Mouse (Mus musculus) CH12.LX (cell line): ENCODE data around the gene AW822073. TPM values are rescaled to one million over a fixed set of nuclear protein-coding genes. Genes with fewer than 3 reads are reported as not detected.

Experiments
- DNase-seq: peaks from one replicate; pipeline ENCODE4 v3.0.0-alpha.2; 2013; ENCODE audit errors: extremely low read depth
- H3K27ac ChIP-seq: 2 replicates; pipeline ENCODE4 v1.5.1; 2012; ENCODE audit warnings: low read depth, mild to moderate bottlenecking, control low read depth, moderate library complexity; ENCODE audit not compliant: insufficient read depth
- H3K27me3 ChIP-seq: replicated peaks from 2 replicates; pipeline ENCODE3; 2012; ENCODE audit warnings: inconsistent platforms
- H3K36me3 ChIP-seq, 2 experiments: replicated peaks in 1 of 2; 2 replicates each; pipeline versions ENCODE3 to v1.6.1; 2012; ENCODE audit warnings: inconsistent platforms in 1 of 2, low read length in 1 of 2, mild to moderate bottlenecking in 1 of 2, mixed read lengths in 1 of 2, moderate library complexity in 1 of 2; ENCODE audit not compliant: control insufficient read depth in 1 of 2, insufficient read depth in 1 of 2
- H3K4me1 ChIP-seq, 2 experiments: 2 replicates each; pipeline ENCODE4 v1.6.1; 2012; ENCODE audit warnings: inconsistent platforms in 1 of 2, moderate library complexity in 1 of 2; ENCODE audit not compliant: insufficient read depth in 2 of 2, control insufficient read depth in 1 of 2
- H3K4me2 ChIP-seq: 2 replicates; pipeline ENCODE4 v1.6.1; 2012; ENCODE audit warnings: low read depth, mild to moderate bottlenecking, control low read depth; ENCODE audit not compliant: poor library complexity, insufficient read depth, severe bottlenecking
- H3K4me3 ChIP-seq, 3 experiments: fragments of 150-350 bp in 1 of 3; sonication (generic) in 1 of 3; replicated peaks in 1 of 3; 2 replicates each; pipeline versions ENCODE3 to v1.5.1; 2011 to 2012; ENCODE audit warnings: low read depth in 2 of 3, low read length in 2 of 3, mild to moderate bottlenecking in 2 of 3, moderate library complexity in 2 of 3, control low read depth in 1 of 3, improper control_type of control experiment in 1 of 3, inconsistent platforms in 1 of 3, mixed read lengths in 1 of 3; ENCODE audit not compliant: poor library complexity in 1 of 3
- H3K79me2 ChIP-seq: replicated peaks from 2 replicates; pipeline ENCODE4 v1.6.1; 2012; ENCODE audit warnings: mild to moderate bottlenecking, moderate library complexity; ENCODE audit not compliant: control insufficient read depth, poor library complexity, insufficient read depth, severe bottlenecking; ENCODE audit errors: extremely low read depth
- H3K9ac ChIP-seq: 2 replicates; pipeline ENCODE4 v1.6.1; 2012; ENCODE audit warnings: low read depth, mild to moderate bottlenecking, control low read depth, moderate library complexity; ENCODE audit not compliant: insufficient read depth
- H3K9me3 ChIP-seq: replicated peaks from 2 replicates; pipeline ENCODE3; 2012; ENCODE audit warnings: low read length, inconsistent platforms, mixed read lengths
- E2F4 ChIP-seq: IDR thresholded peaks from 2 replicates; pipeline ENCODE4 v1.6.1; 2011; ENCODE audit warnings: low read depth, low read length, improper control_type of control experiment; ENCODE audit not compliant: insufficient replicate concordance
- EP300 ChIP-seq: IDR thresholded peaks from 2 replicates; pipeline ENCODE4 v1.6.1; 2011; ENCODE audit warnings: low read length, improper control_type of control experiment
- GABPA ChIP-seq: IDR thresholded peaks from 2 replicates; pipeline ENCODE4 v1.6.1; 2012; ENCODE audit warnings: low read depth, low read length, improper control_type of control experiment, inconsistent platforms; ENCODE audit not compliant: insufficient replicate concordance
- HCFC1 ChIP-seq: IDR thresholded peaks from 2 replicates; pipeline ENCODE4 v1.6.1; 2012; ENCODE audit warnings: low read depth, mild to moderate bottlenecking, inconsistent platforms, low read length, improper control_type of control experiment
- JUND ChIP-seq: conservative IDR thresholded peaks from 2 replicates; pipeline ENCODE4 v1.6.1; 2011; ENCODE audit warnings: low read depth, low read length, improper control_type of control experiment
- KAT2A ChIP-seq: IDR thresholded peaks from 2 replicates; pipeline ENCODE4 v1.6.1; 2012; ENCODE audit warnings: low read length, improper control_type of control experiment, inconsistent platforms; ENCODE audit not compliant: insufficient replicate concordance
- MAFK ChIP-seq: IDR thresholded peaks from 2 replicates; pipeline ENCODE4 v1.6.1; 2011; ENCODE audit warnings: low read length, improper control_type of control experiment; ENCODE audit not compliant: insufficient replicate concordance
- NELFE ChIP-seq: IDR thresholded peaks from 2 replicates; pipeline ENCODE4 v1.6.1; 2011; ENCODE audit warnings: low read depth, low read length, improper control_type of control experiment
- POLR2AphosphoS2 ChIP-seq: IDR thresholded peaks from 2 replicates; pipeline ENCODE4 v1.6.1; 2011; ENCODE audit warnings: low read depth, low read length, improper control_type of control experiment
- RAD21 ChIP-seq: IDR thresholded peaks from 2 replicates; pipeline ENCODE4 v1.6.1; 2011; ENCODE audit warnings: low read depth, mild to moderate bottlenecking, low read length, improper control_type of control experiment, moderate library complexity
- RCOR1 ChIP-seq: conservative IDR thresholded peaks from 2 replicates; pipeline ENCODE4 v1.6.1; 2012; ENCODE audit warnings: low read depth, mild to moderate bottlenecking, inconsistent platforms, low read length, improper control_type of control experiment
- TBP ChIP-seq: conservative IDR thresholded peaks from 2 replicates; pipeline ENCODE4 v1.6.1; 2011; ENCODE audit warnings: low read depth, low read length, improper control_type of control experiment
- USF2 ChIP-seq: conservative IDR thresholded peaks from 2 replicates; pipeline ENCODE4 v1.6.1; 2011; ENCODE audit warnings: low read depth, low read length, improper control_type of control experiment
- ZKSCAN1 ChIP-seq: IDR thresholded peaks from 2 replicates; pipeline ENCODE4 v1.6.1; 2012; ENCODE audit warnings: low read depth, inconsistent platforms, low read length, improper control_type of control experiment, borderline replicate concordance
- dilution Hi-C: fragments of 300-500 bp; cut with MboI; formaldehyde crosslinking; loops from 2 replicates; pipeline ENCODE4 v1.14.3; 2020; ENCODE audit warnings: low sequenced_read_pairs; ENCODE audit not compliant: extremely low pct_unique_long_range_greater_than_20kb, extremely low pct_ligation_motif_present
- in situ Hi-C: fragments of 300-500 bp; cut with MboI; formaldehyde crosslinking; loops from 3 replicates; pipeline ENCODE4 v1.14.3; 2019; ENCODE audit warnings: low sequenced_read_pairs, low pct_ligation_motif_present, low pct_unique_long_range_greater_than_20kb, mixed read lengths
- polyA plus RNA-seq: library from polyadenylated mRNA; unstranded; fragments of >175 nt; gene quantifications from 2 replicates; pipeline ENCODE4 v1.2.1, GENCODE M21; 2012; ENCODE audit warnings: low read depth; ENCODE audit not compliant: insufficient read length
- total RNA-seq, 2 experiments: library from RNA; depleted of rRNA; stranded (reverse); fragments of 300-350 nt in 1 of 2; fragments of >200 nt in 1 of 2; gene quantifications; 2 replicates each; pipeline ENCODE4 v1.2.3; 2012 to 2014

The AW822073 gene
- total and polyA plus RNA-seq, 3 experiments, result not detected

DNA sequence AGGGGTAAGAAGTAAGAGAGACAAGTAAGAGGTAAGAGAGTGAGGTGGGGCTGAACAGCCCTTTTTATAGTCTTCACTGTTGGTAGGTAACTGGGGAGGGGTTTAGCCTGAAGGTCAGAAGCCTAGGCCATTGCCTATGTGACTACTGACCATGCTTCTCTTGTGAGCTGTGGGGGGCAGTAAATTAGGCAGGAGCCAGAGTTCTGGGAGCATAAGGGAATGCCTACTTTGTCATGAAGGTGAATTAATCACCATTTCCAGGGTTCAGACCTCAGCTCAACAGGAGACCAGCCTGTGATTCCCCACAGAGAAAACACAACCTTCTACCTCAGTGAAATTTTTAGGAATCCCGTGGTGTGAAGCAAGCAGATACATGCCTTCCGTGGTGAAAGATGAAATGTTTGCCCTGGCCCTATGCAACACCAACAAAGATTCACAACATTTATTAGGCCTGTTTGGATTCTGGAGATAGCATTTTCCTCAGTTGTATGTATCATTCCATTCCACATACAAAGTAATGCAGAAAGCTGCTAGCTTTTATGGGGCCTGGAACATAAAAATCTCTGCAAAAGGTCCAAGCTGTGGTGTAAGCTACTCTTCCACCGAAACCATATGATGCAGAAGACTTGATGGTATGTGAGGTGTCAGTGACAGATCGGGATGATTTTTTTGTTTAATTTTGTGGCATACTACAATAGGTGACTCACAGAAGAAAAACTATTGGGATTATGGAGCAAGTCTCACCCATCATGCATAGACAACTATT lies 17.9 kb downstream of the AW822073 start:
- Histone ChIP-seq H3K27me3 (peaks cover 53% of the 10 kb centered on the region), H3K27ac (no peak overlapping the region), H3K36me3 (no peaks in the 10 kb centered on the region), H3K79me2 (no peaks in the 10 kb centered on the region), H3K9me3 (peaks cover 9% of the 10 kb centered on the region), H3K4me2 (no peak overlapping the region), H3K9ac (no peak overlapping the region), H3K4me1 (no peaks in the 10 kb centered on the region), H3K4me3 (no peak overlapping the region)
- dilution Hi-C loops, result no loop called here
- in situ Hi-C loops, result no loop called here
- TF ChIP-seq POLR2AphosphoS2 (no peak), MAFK (no peak), TBP (no peak), JUND (no peak), RAD21 (no peak), USF2 (no peak), ZKSCAN1 (no peak), HCFC1 (no peak), RCOR1 (no peak), GABPA (no peak), E2F4 (no peak), EP300 (no peak)
- no peak for DNase-seq

DNA sequence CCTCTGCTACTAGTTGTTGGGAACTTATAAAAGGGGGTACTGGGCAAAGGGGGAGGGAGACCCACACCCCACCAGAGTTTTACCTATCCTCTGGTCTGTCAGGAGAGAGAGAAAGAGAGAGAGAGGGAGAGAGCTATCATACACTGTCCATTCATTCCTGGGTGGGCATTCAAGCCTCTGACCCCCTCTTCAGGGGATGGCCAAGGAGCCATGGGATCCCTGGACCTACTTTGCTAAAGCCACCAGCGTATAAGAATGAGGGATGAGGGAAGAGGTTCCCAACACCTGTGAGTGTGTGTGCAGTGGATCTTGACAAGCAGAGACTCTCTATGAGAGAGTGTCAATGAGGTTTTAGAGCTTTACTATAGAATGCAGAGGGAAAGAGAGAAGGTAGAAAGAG lies 18.7 kb downstream of the AW822073 start:
- dilution Hi-C loops, result no loop called here
- peaks cover 46% of the 10 kb centered on the region for H3K27me3 ChIP-seq
- TF ChIP-seq KAT2A (no peak), NELFE (no peak)

More for the DNA sequence above, 18.7 kb downstream of the AW822073 start:
- H3K36me3 ChIP-seq, result no peaks in the 10 kb centered on the region
- H3K4me2 ChIP-seq, result no peak overlapping the region
- H3K9me3 ChIP-seq, result peaks cover 9% of the 10 kb centered on the region
- no peaks in the 10 kb centered on the region for H3K4me1 ChIP-seq
- H3K9ac ChIP-seq, result no peak overlapping the region
- DNase-seq, result no peak
- no peak overlapping the region for H3K27ac ChIP-seq
- no peak overlapping the region for H3K4me3 ChIP-seq
- no peaks in the 10 kb centered on the region for H3K79me2 ChIP-seq
- in situ Hi-C loops, result no loop called here

Other genes starting within 250 kb of the AW822073 start
- 0.17 TPM in 1 of 2 replicates, not detected in the other for gene Duxf3, start 7.7 kb upstream of the AW822073 start, total RNA-seq (2012; rRNA removed)
- gene Duxf3, start 7.7 kb upstream of the AW822073 start, total RNA-seq (2014; rRNA removed), result not detected in 2 replicates
- not detected in 2 replicates for gene Duxf3, start 7.7 kb upstream of the AW822073 start, polyA plus RNA-seq
- not detected in 2 replicates for gene Gm4981, start 11.8 kb upstream of the AW822073 start, total RNA-seq (2012; rRNA removed)
- gene Gm4981, start 11.8 kb upstream of the AW822073 start, total RNA-seq (2014; rRNA removed), result not detected in 2 replicates
- not detected in 2 replicates for gene Gm4981, start 11.8 kb upstream of the AW822073 start, polyA plus RNA-seq
- 18.4 and 19.5 TPM in 2 replicates for gene Gcc2, start 30.6 kb upstream of the AW822073 start, total RNA-seq (2012; rRNA removed)
- 19.3 and 19.6 TPM in 2 replicates for gene Gcc2, start 30.6 kb upstream of the AW822073 start, total RNA-seq (2014; rRNA removed)
- gene Gcc2, start 30.6 kb upstream of the AW822073 start, polyA plus RNA-seq, result 15.4 and 16.3 TPM in 2 replicates
- 37.0 and 40.7 TPM in 2 replicates for gene Lims1, start 98.5 kb upstream of the AW822073 start, total RNA-seq (2012; rRNA removed)
- 74.7 and 85.6 TPM in 2 replicates for gene Lims1, start 98.5 kb upstream of the AW822073 start, total RNA-seq (2014; rRNA removed)
- gene Lims1, start 98.5 kb upstream of the AW822073 start, polyA plus RNA-seq, result 34.7 and 40.4 TPM in 2 replicates
- gene Ranbp2, start 222.0 kb upstream of the AW822073 start, total RNA-seq (2012; rRNA removed), result 45.0 and 59.3 TPM in 2 replicates
- 53.4 and 64.1 TPM in 2 replicates for gene Ranbp2, start 222.0 kb upstream of the AW822073 start, total RNA-seq (2014; rRNA removed)
- 49.5 and 56.3 TPM in 2 replicates for gene Ranbp2, start 222.0 kb upstream of the AW822073 start, polyA plus RNA-seq